Mouse (Mus musculus): Measurements from ENCODE around the gene Hoxb7. TPM values are rescaled to one million over a fixed set of nuclear protein-coding genes. Genes with fewer than 3 reads are reported as not detected.
A peak's percentile ranks its signal among the peaks of the same experiment; 100 is the strongest.

The Hoxb7 gene
- polyA plus RNA-seq, 1 experiment from 2014 or later = not detected

DNA sequence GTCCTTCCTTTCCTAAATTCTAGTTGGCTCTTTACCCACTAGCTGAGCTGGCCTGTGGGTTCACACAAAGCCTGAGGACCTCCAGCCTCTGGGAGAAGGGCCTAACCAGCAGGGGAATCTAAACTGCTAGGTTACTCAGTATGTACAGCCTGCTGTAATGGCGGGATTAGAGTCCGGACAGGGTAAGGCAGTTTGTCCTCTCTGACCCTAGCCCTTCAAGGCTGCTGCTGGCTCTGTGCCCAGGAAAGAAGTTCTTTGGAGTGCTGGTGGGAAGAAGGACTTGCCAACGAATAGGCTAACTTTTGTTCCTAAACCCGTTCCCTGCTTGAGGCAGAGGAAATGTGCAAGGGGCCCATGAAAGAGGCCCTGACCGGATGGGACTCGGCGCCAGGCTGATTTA lies 20.5 kb upstream of the Hoxb7 start:
- no peak for DNase-seq

DNA sequence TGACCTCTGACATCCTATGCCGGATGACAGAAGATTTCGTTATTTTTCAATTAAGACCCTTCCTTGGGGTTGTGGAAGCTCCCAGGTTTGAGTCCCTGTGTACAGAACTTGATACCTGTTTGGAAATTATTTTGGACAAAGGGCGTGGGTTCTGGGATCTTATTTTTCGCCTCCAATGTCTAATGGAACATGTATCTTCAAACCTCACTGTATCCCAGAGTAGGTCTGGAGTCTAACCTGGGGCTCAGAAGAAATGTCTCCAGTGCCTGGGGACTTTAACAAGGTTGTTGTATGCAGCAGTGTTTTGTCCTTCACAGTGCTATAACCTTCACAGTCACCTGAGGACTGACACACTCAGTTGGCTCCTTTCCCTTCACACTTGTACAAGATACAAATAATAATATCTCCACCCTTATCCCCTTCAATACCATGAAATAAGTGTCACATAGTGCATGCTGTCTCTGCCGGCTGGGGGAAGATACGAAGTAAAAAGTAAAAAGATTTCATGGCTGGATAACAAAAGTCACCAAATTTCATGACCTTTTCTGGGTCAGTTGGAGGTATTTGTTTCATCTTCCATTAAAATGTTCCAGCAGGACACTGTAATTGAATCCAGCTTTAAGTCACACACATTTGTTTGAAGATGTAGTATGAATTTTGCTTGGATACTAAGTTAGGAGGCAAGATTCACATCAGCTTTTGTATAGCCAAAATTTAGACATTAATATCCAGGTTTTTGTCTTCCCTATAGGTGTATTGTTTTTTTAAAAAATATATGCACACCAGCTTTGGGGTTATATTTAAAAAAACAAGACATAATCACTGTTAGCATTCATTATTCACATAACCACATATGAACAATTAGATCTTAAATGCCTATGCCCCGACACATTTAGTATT lies 19.2 kb upstream of the Hoxb7 start:
- H3K9me3 ChIP-seq (ENCODE audit: control insufficient read depth, low read length) = no peaks in the 10 kb centered on the region
- no peaks in the 10 kb centered on the region for H3K4me1 ChIP-seq (ENCODE audit: control insufficient read depth, insufficient read depth, low read length)
- no peaks in the 10 kb centered on the region for H3K36me3 ChIP-seq (ENCODE audit: control insufficient read depth, insufficient read depth, low read length)
- no peak overlapping the region for H3K27ac ChIP-seq (replicated peaks; ENCODE audit: low read depth, low read length)
- no peak overlapping the region for H3K4me3 ChIP-seq (replicated peaks; ENCODE audit: low read depth, low read length)
- 9% methylated on average over 7 of the region's 7 CpGs for WGBS
- ATAC-seq (ENCODE audit: low FRiP score, low TSS enrichment) (no peak), DNase-seq (no peak)
- H3K9ac ChIP-seq (replicated peaks; ENCODE audit: low read length) = no peak overlapping the region
- H3K27me3 ChIP-seq (ENCODE audit: control insufficient read depth, insufficient read depth, low read length) = peaks cover 99% of the 10 kb centered on the region
- H3K4me2 ChIP-seq (ENCODE audit: low read length) = no peak overlapping the region

More for the DNA sequence above, 20.5 kb upstream of the Hoxb7 start:
- WGBS = under 1% methylated on average over 7 of the region's 7 CpGs
- ATAC-seq (ENCODE audit: low FRiP score, low TSS enrichment) = no peak
- H3K4me3 ChIP-seq (replicated peaks; ENCODE audit: low read depth, low read length) = no peak overlapping the region
- H3K4me2 ChIP-seq (ENCODE audit: low read length) = no peak overlapping the region
- no peaks in the 10 kb centered on the region for H3K9me3 ChIP-seq (ENCODE audit: control insufficient read depth, low read length)
- no peaks in the 10 kb centered on the region for H3K4me1 ChIP-seq (ENCODE audit: control insufficient read depth, insufficient read depth, low read length)
- H3K27ac ChIP-seq (replicated peaks; ENCODE audit: low read depth, low read length) = no peak overlapping the region
- H3K27me3 ChIP-seq (ENCODE audit: control insufficient read depth, insufficient read depth, low read length) = peaks cover 99% of the 10 kb centered on the region
- H3K36me3 ChIP-seq (ENCODE audit: control insufficient read depth, insufficient read depth, low read length) = no peaks in the 10 kb centered on the region
- H3K9ac ChIP-seq (replicated peaks; ENCODE audit: low read length) = no peak overlapping the region

DNA sequence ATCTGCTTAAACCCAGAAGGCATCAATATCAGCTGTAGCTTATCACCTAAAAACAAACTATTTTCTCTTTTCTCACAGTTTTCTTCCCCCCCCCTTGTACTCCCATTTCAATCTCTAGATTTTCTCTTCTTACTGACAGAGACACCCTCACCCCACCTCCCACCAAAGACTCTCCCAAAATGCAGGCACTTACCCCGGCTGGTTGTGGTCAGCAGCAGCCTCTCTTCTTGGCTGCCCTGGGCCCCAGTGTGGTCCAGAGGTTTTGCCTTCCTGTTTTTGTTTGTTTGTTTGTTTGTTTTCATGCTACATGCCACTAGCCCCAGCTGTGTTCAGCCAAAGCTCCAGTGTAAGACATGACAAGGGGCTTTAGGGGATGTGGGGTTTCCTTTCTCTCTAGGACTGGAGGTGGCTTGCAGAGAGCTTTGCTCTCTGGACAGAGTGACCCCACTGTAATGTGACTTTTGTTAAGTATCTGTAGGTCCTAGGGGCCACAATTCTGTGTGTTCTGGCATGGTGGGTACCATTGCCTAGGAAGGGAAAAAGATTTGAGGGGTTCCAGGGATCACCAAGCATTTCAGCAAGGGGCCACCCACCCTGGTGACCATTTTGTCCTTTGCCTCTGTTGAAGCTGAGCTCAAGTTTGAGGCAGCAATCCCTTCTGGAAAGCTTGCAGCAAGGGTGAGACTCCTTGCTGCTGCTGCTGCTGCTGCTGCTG lies 18.2 kb upstream of the Hoxb7 start:
- H3K27me3 ChIP-seq (ENCODE audit: control insufficient read depth, insufficient read depth, low read length) = peaks cover 99% of the 10 kb centered on the region
- no peak for ATAC-seq (ENCODE audit: low FRiP score, low TSS enrichment)
- no peak for DNase-seq
- no peaks in the 10 kb centered on the region for H3K9me3 ChIP-seq (ENCODE audit: control insufficient read depth, low read length)
- WGBS = 8% methylated on average over 1 of the region's 1 CpGs
- H3K27ac ChIP-seq (replicated peaks; ENCODE audit: low read depth, low read length) = no peak overlapping the region
- no peak overlapping the region for H3K9ac ChIP-seq (replicated peaks; ENCODE audit: low read length)
- no peak overlapping the region for H3K4me3 ChIP-seq (replicated peaks; ENCODE audit: low read depth, low read length)
- H3K36me3 ChIP-seq (ENCODE audit: control insufficient read depth, insufficient read depth, low read length) = no peaks in the 10 kb centered on the region
- no peak overlapping the region for H3K4me2 ChIP-seq (ENCODE audit: low read length)
- no peaks in the 10 kb centered on the region for H3K4me1 ChIP-seq (ENCODE audit: control insufficient read depth, insufficient read depth, low read length)

DNA sequence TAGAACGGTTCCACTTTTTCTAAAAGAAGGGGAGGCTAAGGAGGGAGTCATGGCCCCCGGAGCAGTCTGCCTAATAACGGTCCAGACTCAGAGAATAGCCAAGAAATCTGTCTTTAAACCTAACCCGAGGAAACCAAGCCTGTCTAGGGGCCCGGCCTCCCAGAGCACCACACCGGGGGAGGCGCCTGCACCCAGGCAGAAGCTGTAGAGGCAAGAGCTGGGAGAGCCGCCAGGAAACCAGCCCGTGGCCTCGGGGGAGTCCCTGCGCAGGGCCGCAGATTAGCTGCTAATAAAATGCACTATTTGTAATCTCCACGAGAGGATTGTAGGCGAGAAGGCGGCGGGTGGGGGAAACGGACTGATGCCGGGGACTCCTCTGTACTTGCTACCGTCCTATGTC lies 16.6 kb upstream of the Hoxb7 start:
- H3K4me2 ChIP-seq (ENCODE audit: low read length) = no peak overlapping the region
- H3K4me3 ChIP-seq (replicated peaks; ENCODE audit: low read depth, low read length) = no peak overlapping the region
- H3K36me3 ChIP-seq (ENCODE audit: control insufficient read depth, insufficient read depth, low read length) = no peaks in the 10 kb centered on the region
- DNase-seq (no peak), ATAC-seq (ENCODE audit: low FRiP score, low TSS enrichment) (no peak)
- no peak overlapping the region for H3K9ac ChIP-seq (replicated peaks; ENCODE audit: low read length)
- peaks cover 99% of the 10 kb centered on the region for H3K27me3 ChIP-seq (ENCODE audit: control insufficient read depth, insufficient read depth, low read length)
- H3K27ac ChIP-seq (replicated peaks; ENCODE audit: low read depth, low read length) = no peak overlapping the region
- H3K4me1 ChIP-seq (ENCODE audit: control insufficient read depth, insufficient read depth, low read length) = no peaks in the 10 kb centered on the region
- WGBS = 2% methylated on average over 19 of the region's 19 CpGs
- H3K9me3 ChIP-seq (ENCODE audit: control insufficient read depth, low read length) = no peaks in the 10 kb centered on the region

DNA sequence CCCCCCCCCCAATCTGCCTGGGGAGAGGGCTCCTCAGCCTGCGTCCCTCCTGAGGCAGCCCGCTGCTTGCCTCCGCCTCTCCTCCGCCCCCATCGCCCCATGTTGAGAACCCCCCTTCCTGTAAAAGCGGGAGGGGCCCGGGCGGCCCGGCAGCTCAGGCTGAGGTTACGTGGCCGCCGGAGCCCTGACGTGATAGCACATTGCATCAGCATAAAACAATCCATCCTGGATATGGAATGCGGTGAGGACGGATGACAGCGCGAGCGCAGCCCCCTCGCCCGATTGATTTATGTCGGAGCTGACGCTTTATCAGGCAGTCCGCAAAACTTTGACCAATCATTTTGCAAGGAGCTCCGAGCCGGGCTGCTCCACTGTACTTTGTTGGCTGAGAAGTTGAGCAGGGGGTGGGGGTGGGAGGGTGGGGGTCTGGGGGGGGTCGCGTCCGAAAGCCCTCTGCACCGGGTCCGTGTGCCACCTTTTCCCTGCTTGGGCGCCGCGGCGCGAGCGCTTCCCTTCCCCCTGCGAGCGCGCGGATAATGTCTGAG lies 15.4 kb upstream of the Hoxb7 start, which contains the start of gene Hoxb9:
TSS of gene Hoxb9 (plus strand) at position 462 of the 545 bp plus-strand sequence.
- no peak within 1 kb of the TSS for H3K9ac ChIP-seq (replicated peaks; ENCODE audit: low read length)
- WGBS = under 1% methylated on average over 40 of the region's 40 CpGs
- peaks cover 99% of the 10 kb centered on the region for H3K27me3 ChIP-seq (ENCODE audit: control insufficient read depth, insufficient read depth, low read length)
- no peaks in the 10 kb centered on the region for H3K36me3 ChIP-seq (ENCODE audit: control insufficient read depth, insufficient read depth, low read length)
- ATAC-seq (ENCODE audit: low FRiP score, low TSS enrichment) (no peak), DNase-seq (no peak)
- no peak within 1 kb of the TSS for H3K4me2 ChIP-seq (ENCODE audit: low read length)
- no peak within 1 kb of the TSS for H3K27ac ChIP-seq (replicated peaks; ENCODE audit: low read depth, low read length)
- no peaks in the 10 kb centered on the region for H3K4me1 ChIP-seq (ENCODE audit: control insufficient read depth, insufficient read depth, low read length)
- H3K9me3 ChIP-seq (ENCODE audit: control insufficient read depth, low read length) = no peaks in the 10 kb centered on the region
- peak within 1 kb of the TSS; percentile 8; the same call in 1 of the 2 replicates for H3K4me3 ChIP-seq (replicated peaks; ENCODE audit: low read depth, low read length)

DNA sequence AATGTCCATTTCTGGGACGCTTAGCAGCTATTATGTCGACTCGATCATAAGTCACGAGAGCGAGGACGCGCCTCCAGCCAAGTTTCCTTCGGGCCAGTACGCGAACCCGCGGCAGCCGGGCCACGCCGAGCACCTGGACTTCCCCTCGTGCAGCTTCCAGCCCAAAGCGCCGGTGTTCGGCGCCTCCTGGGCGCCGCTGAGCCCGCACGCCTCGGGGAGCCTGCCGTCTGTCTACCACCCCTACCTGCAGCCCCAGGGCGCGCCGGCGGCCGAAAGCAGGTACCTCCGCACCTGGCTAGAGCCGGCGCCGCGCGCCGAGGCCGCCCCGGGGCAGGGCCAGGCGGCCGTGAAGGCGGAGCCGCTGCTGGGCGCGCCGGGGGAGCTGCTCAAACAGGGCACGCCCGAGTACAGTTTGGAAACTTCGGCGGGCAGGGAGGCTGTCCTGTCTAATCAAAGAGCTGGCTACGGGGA lies 14.8 kb upstream of the Hoxb7 start:
- peak overlapping the region; percentile 8; the same call in 1 of the 2 replicates for H3K4me3 ChIP-seq (replicated peaks; ENCODE audit: low read depth, low read length)
- under 1% methylated on average over 52 of the region's 52 CpGs for WGBS
- H3K27ac ChIP-seq (replicated peaks; ENCODE audit: low read depth, low read length) = no peak overlapping the region
- no peaks in the 10 kb centered on the region for H3K4me1 ChIP-seq (ENCODE audit: control insufficient read depth, insufficient read depth, low read length)
- no peak overlapping the region for H3K4me2 ChIP-seq (ENCODE audit: low read length)
- no peak overlapping the region for H3K9ac ChIP-seq (replicated peaks; ENCODE audit: low read length)
- DNase-seq (no peak), ATAC-seq (ENCODE audit: low FRiP score, low TSS enrichment) (no peak)
- H3K36me3 ChIP-seq (ENCODE audit: control insufficient read depth, insufficient read depth, low read length) = no peaks in the 10 kb centered on the region
- H3K9me3 ChIP-seq (ENCODE audit: control insufficient read depth, low read length) = no peaks in the 10 kb centered on the region
- H3K27me3 ChIP-seq (ENCODE audit: control insufficient read depth, insufficient read depth, low read length) = peaks cover 99% of the 10 kb centered on the region

DNA sequence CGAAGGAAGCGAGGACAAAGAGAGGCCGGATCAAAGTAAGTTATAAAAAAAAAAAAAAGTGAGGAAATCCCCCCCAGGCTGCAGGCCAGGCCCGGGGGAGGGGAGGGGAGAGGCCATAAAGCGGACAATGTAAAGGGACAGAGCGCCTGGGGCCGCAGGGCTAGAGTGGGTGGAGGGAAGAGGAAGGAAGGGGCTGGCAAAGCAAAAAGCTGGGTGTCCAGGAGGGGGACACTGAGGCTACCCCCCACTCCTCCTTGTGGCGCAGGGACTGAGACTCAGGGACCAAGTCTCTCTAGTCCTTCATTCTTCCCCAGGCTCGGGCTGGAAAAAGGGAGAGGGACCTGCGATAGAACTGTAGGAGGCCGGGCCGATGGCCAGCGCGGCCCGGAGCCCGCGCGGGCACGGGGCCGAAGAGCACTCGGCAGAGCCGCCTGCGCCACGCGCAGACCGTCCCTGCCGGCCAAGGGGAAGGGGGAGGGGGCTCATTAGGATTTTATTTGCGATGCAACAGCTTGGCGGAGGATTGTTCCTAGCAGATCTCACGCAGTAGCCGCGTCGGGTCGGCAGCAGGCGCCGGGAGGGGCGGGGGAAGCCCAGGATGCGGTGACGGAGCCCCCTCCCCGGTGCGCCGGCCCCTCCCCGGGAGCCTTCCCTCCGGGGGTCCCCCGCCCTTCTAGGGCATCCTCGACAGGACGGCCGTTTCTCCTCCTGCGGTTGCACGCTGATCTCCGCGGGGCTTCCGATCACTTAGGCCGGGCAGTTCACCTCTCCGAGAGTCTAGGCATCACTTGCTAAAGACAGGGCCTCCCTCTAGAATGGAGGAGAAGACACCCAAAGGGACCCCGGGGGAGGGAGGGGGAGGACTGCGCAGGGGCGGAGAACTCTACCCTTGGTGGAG lies 14.2 kb upstream of the Hoxb7 start:
- no peaks in the 10 kb centered on the region for H3K9me3 ChIP-seq (ENCODE audit: control insufficient read depth, low read length)
- H3K27me3 ChIP-seq (ENCODE audit: control insufficient read depth, insufficient read depth, low read length) = peaks cover 99% of the 10 kb centered on the region
- WGBS = under 1% methylated on average over 55 of the region's 58 CpGs
- H3K36me3 ChIP-seq (ENCODE audit: control insufficient read depth, insufficient read depth, low read length) = no peaks in the 10 kb centered on the region
- no peak overlapping the region for H3K4me3 ChIP-seq (replicated peaks; ENCODE audit: low read depth, low read length)
- no peaks in the 10 kb centered on the region for H3K4me1 ChIP-seq (ENCODE audit: control insufficient read depth, insufficient read depth, low read length)
- H3K9ac ChIP-seq (replicated peaks; ENCODE audit: low read length) = no peak overlapping the region
- DNase-seq (peak; percentile 58), ATAC-seq (ENCODE audit: low FRiP score, low TSS enrichment) (no peak)
- no peak overlapping the region for H3K4me2 ChIP-seq (ENCODE audit: low read length)
- no peak overlapping the region for H3K27ac ChIP-seq (replicated peaks; ENCODE audit: low read depth, low read length)

DNA sequence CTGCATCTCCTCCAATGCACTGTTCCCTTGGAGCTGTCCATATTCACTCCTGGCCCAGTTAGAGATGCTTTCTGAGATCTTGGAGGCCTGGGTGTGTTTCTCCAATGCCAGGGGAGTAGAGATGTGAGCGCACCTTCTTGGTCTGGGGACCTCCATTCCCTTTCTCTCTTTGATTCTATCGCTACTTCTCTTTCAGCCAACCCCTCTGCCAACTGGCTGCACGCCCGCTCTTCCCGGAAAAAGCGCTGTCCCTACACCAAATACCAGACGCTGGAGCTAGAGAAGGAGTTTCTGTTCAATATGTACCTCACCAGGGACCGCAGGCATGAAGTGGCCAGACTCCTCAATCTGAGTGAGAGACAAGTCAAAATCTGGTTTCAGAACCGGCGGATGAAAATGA lies 12.0 kb upstream of the Hoxb7 start:
- Histone ChIP-seq H3K4me3 (replicated peaks; ENCODE audit: low read depth, low read length) (no peak overlapping the region), H3K9me3 (ENCODE audit: control insufficient read depth, low read length) (no peaks in the 10 kb centered on the region), H3K27ac (replicated peaks; ENCODE audit: low read depth, low read length) (no peak overlapping the region), H3K4me1 (ENCODE audit: control insufficient read depth, insufficient read depth, low read length) (no peaks in the 10 kb centered on the region), H3K36me3 (ENCODE audit: control insufficient read depth, insufficient read depth, low read length) (no peaks in the 10 kb centered on the region), H3K9ac (replicated peaks; ENCODE audit: low read length) (no peak overlapping the region), H3K27me3 (ENCODE audit: control insufficient read depth, insufficient read depth, low read length) (peaks cover 99% of the 10 kb centered on the region), H3K4me2 (ENCODE audit: low read length) (no peak overlapping the region)
- 3% methylated on average over 10 of the region's 10 CpGs for WGBS
- ATAC-seq (ENCODE audit: low FRiP score, low TSS enrichment) (no peak), DNase-seq (no peak)
